Mouse (Mus musculus) forebrain, embryonic 14.5 days (tissue): ENCODE measurements around the gene RPS10-NUDT3. TPM values are rescaled to one million over a fixed set of nuclear protein-coding genes. Genes with fewer than 3 reads are reported as not detected.

Experiments used
- ATAC-seq: fragments of 200-750 bp; cut with Nextera tagmentation; 2 replicates; pipeline ENCODE4 v1.8.0; 2017; ENCODE audit warnings: mild to moderate bottlenecking, moderate library complexity
- DNase-seq: peaks from one replicate; pipeline ENCODE4 v3.0.0-alpha.2; 2015; ENCODE audit warnings: low spot score
- H3K27ac ChIP-seq: fragments of 300-500 bp; sonication (generic); 2 replicates; pipeline ENCODE4 v1.5.1; 2014; ENCODE audit warnings: low read depth, mild to moderate bottlenecking, control low read depth, low read length, moderate library complexity
- H3K27me3 ChIP-seq: fragments of 300-500 bp; sonication (generic); replicated peaks from 2 replicates; pipeline ENCODE4 v1.6.1; 2014; ENCODE audit warnings: low read length, control low read depth, mixed read lengths; ENCODE audit not compliant: control insufficient read depth, insufficient read depth
- H3K36me3 ChIP-seq: fragments of 300-500 bp; sonication (generic); 2 replicates; pipeline ENCODE4 v1.6.1; 2014; ENCODE audit warnings: low read length, control low read depth; ENCODE audit not compliant: control insufficient read depth, insufficient read depth
- H3K4me1 ChIP-seq: fragments of 300-500 bp; sonication (generic); 2 replicates; pipeline ENCODE4 v1.6.1; 2014; ENCODE audit warnings: antibody characterized with exemption, low read length, control low read depth; ENCODE audit not compliant: control insufficient read depth, insufficient read depth
- H3K4me2 ChIP-seq: fragments of 300-500 bp; sonication (generic); 2 replicates; pipeline ENCODE4 v1.6.1; 2014; ENCODE audit warnings: mild to moderate bottlenecking, control low read depth, low read length
- H3K4me3 ChIP-seq: fragments of 300-500 bp; sonication (generic); 2 replicates; pipeline ENCODE4 v1.5.1; 2014; ENCODE audit warnings: low read depth, low read length, control low read depth
- H3K9ac ChIP-seq: fragments of 300-500 bp; sonication (generic); 2 replicates; pipeline ENCODE4 v1.6.1; 2014; ENCODE audit warnings: mild to moderate bottlenecking, low read length, control low read depth, moderate library complexity
- H3K9me3 ChIP-seq: fragments of 300-500 bp; sonication (generic); replicated peaks from 2 replicates; pipeline ENCODE4 v1.6.1; 2016; ENCODE audit warnings: low read length, control low read depth, mixed read lengths; ENCODE audit not compliant: control insufficient read depth
- WGBS: fragments of 180-500 bp; shearing (Covaris S2); extraction: QIAGEN DNeasy Blood & Tissue Kit; methylation state at CpG from one replicate; pipeline ENCODE4 v1.1.7; 2014; 5-methylcytosine and 5-hydroxymethylcytosine counted together
- polyA plus RNA-seq: library from polyadenylated mRNA; unstranded; fragments of >200 nt; fragmentation: Nextera tagmentation; extraction: Ambion mirVana; gene quantifications from 2 replicates; pipeline ENCODE4 v1.2.1, GENCODE M21; 2014

The RPS10-NUDT3 gene
- polyA plus RNA-seq, 1 experiment from 2014 or later = not detected

- no peak overlapping the region for H3K4me2 ChIP-seq
- 72% methylated on average over 6 of the region's 6 CpGs for WGBS
- no peak overlapping the region for H3K4me3 ChIP-seq
- H3K27ac ChIP-seq = no peak overlapping the region
- no peaks in the 10 kb centered on the region for H3K9me3 ChIP-seq
- DNase-seq (no peak), ATAC-seq (no peak)
- no peak overlapping the region for H3K9ac ChIP-seq
- H3K27me3 ChIP-seq = no peaks in the 10 kb centered on the region
- H3K36me3 ChIP-seq = peaks cover 73% of the 10 kb centered on the region
- no peaks in the 10 kb centered on the region for H3K4me1 ChIP-seq
Observed at GRCm38 (mm10) chr17:27577468-27577867, 57.6 kb downstream of the RPS10-NUDT3 start.

- Histone ChIP-seq H3K27me3 (no peaks in the 10 kb centered on the region), H3K4me3 (no peak overlapping the region), H3K27ac (no peak overlapping the region), H3K4me1 (no peaks in the 10 kb centered on the region), H3K9ac (no peak overlapping the region), H3K9me3 (no peaks in the 10 kb centered on the region), H3K4me2 (no peak overlapping the region), H3K36me3 (peaks cover 62% of the 10 kb centered on the region)
- WGBS = 92% methylated on average over 7 of the region's 7 CpGs
- ATAC-seq = no peak
- DNase-seq = no peak
Observed at GRCm38 (mm10) chr17:27576056-27576455, 59.0 kb downstream of the RPS10-NUDT3 start.

GRCm38 (mm10) chr17:27575116-27575776 is 59.8 kb downstream of the RPS10-NUDT3 start:
- Histone ChIP-seq H3K9ac (no peak overlapping the region), H3K27me3 (no peaks in the 10 kb centered on the region), H3K4me2 (no peak overlapping the region), H3K4me3 (no peak overlapping the region), H3K4me1 (no peaks in the 10 kb centered on the region), H3K9me3 (no peaks in the 10 kb centered on the region), H3K27ac (no peak overlapping the region), H3K36me3 (peaks cover 54% of the 10 kb centered on the region)
- DNase-seq (no peak), ATAC-seq (no peak)
- 87% methylated on average over 10 of the region's 10 CpGs for WGBS

GRCm38 (mm10) chr17:27574470-27575115 is 60.4 kb downstream of the RPS10-NUDT3 start:
- Histone ChIP-seq H3K9me3 (no peaks in the 10 kb centered on the region), H3K9ac (no peak overlapping the region), H3K4me1 (no peaks in the 10 kb centered on the region), H3K4me2 (no peak overlapping the region), H3K36me3 (peaks cover 47% of the 10 kb centered on the region), H3K4me3 (no peak overlapping the region), H3K27me3 (no peaks in the 10 kb centered on the region), H3K27ac (no peak overlapping the region)
- ATAC-seq (no peak), DNase-seq (peak; percentile 35)
- 84% methylated on average over 16 of the region's 16 CpGs for WGBS

- no peaks in the 10 kb centered on the region for H3K9me3 ChIP-seq
- no peak overlapping the region for H3K9ac ChIP-seq
- H3K27ac ChIP-seq = no peak overlapping the region
- no peak overlapping the region for H3K4me3 ChIP-seq
- ATAC-seq (no peak), DNase-seq (no peak)
- peaks cover 40% of the 10 kb centered on the region for H3K36me3 ChIP-seq
- H3K4me2 ChIP-seq = no peak overlapping the region
- H3K4me1 ChIP-seq = no peaks in the 10 kb centered on the region
- 90% methylated on average over 10 of the region's 10 CpGs for WGBS
- no peaks in the 10 kb centered on the region for H3K27me3 ChIP-seq
Observed at GRCm38 (mm10) chr17:27573772-27574320, 61.2 kb downstream of the RPS10-NUDT3 start.

GRCm38 (mm10) chr17:27571315-27571714 is 63.7 kb downstream of the RPS10-NUDT3 start:
- no peak for ATAC-seq
- WGBS = 81% methylated on average over 8 of the region's 8 CpGs
- H3K9me3 ChIP-seq = no peaks in the 10 kb centered on the region

GRCm38 (mm10) chr17:27568228-27568627 is 66.8 kb downstream of the RPS10-NUDT3 start:
- DNase-seq (no peak), ATAC-seq (no peak)
- Histone ChIP-seq H3K9ac (no peak overlapping the region), H3K27ac (no peak overlapping the region), H3K27me3 (no peaks in the 10 kb centered on the region), H3K4me2 (no peak overlapping the region), H3K4me3 (no peak overlapping the region), H3K4me1 (peaks cover 5% of the 10 kb centered on the region; the same call in 1 of the 2 replicates), H3K9me3 (no peaks in the 10 kb centered on the region), H3K36me3 (0 out of 2 replicates have a peak, but pooled peaks cover 9% of the 10 kb centered on the region)
- WGBS = 94% methylated on average over 5 of the region's 5 CpGs

More at GRCm38 (mm10) chr17:27571315-27571714, 63.7 kb downstream of the RPS10-NUDT3 start:
- peaks cover 22% of the 10 kb centered on the region for H3K36me3 ChIP-seq
- H3K27me3 ChIP-seq = no peaks in the 10 kb centered on the region
- H3K4me3 ChIP-seq = no peak overlapping the region
- H3K4me1 ChIP-seq = no peaks in the 10 kb centered on the region
- H3K27ac ChIP-seq = no peak overlapping the region
- H3K4me2 ChIP-seq = no peak overlapping the region
- DNase-seq = no peak
- H3K9ac ChIP-seq = no peak overlapping the region

- Histone ChIP-seq H3K36me3 (peaks cover 14% of the 10 kb centered on the region; the same call in 1 of the 2 replicates), H3K4me1 (peaks cover 5% of the 10 kb centered on the region; the same call in 1 of the 2 replicates), H3K9ac (peak overlapping the region; percentile 68), H3K27me3 (no peaks in the 10 kb centered on the region), H3K4me3 (peak overlapping the region; percentile 56), H3K4me2 (peak overlapping the region; percentile 92), H3K9me3 (no peaks in the 10 kb centered on the region), H3K27ac (no peak overlapping the region)
- DNase-seq = no peak
- WGBS = 2% methylated on average over 13 of the region's 13 CpGs
- ATAC-seq = no peak
Observed at GRCm38 (mm10) chr17:27565942-27566267, 69.1 kb downstream of the RPS10-NUDT3 start.
